Mouse (Mus musculus) subcutaneous adipose tissue, adult 2 months (tissue): ENCODE measurements around the gene Ccr10. TPM values are rescaled to one million over a fixed set of nuclear protein-coding genes. Genes with fewer than 3 reads are reported as not detected.

Experiments
- polyA plus RNA-seq: library from polyadenylated mRNA; depleted of rRNA; stranded (reverse); fragments of >200 nt; gene quantifications from 2 replicates; pipeline ENCODE4 v1.2.3, GENCODE M21; 2012; ENCODE audit warnings: low replicate concordance; rRNA removed

The Ccr10 gene
- polyA plus RNA-seq: 0.60 and 0.93 TPM in 2 replicates

GRCm38 (mm10) chr11:101174851-101175628 is at the start of gene Ccr10:
Gene Ccr10 (minus strand): TSS chr11:101175443.

GRCm38 (mm10) chr11:101170811-101171610 is 4.2 kb downstream of the Ccr10 start, which contains the start of gene Plekhh3:
Gene Plekhh3 (minus strand): TSS chr11:101171351.

GRCm38 (mm10) chr11:101170354-101170810 is 4.9 kb downstream of the Ccr10 start, which contains the start of gene Cntnap1:
Gene Cntnap1 (plus strand): TSS chr11:101170523.

GRCm38 (mm10) chr11:101155728-101156371 is 19.4 kb downstream of the Ccr10 start, which contains the start of gene Tubg2:
Gene Tubg2 (plus strand): TSS chr11:101155907.

Other genes starting within 250 kb of the Ccr10 start
- gene Stat3, start 235.9 kb downstream of the Ccr10 start, polyA plus RNA-seq: 102 and 167 TPM in 2 replicates
- gene Cavin1, start 204.6 kb downstream of the Ccr10 start, polyA plus RNA-seq: 320 and 538 TPM in 2 replicates
- 83.8 and 142 TPM in 2 replicates for gene Atp6v0a1, start 166.0 kb downstream of the Ccr10 start, polyA plus RNA-seq
- 48.5 and 52.4 TPM in 2 replicates for gene Naglu, start 105.4 kb downstream of the Ccr10 start, polyA plus RNA-seq
- 0.33 and 0.55 TPM in 2 replicates for gene Hsd17b1, start 97.0 kb downstream of the Ccr10 start, polyA plus RNA-seq
- gene Coasy, start 92.9 kb downstream of the Ccr10 start, polyA plus RNA-seq: 96.2 and 105 TPM in 2 replicates
- 59.2 and 60.4 TPM in 2 replicates for gene Mlx, start 88.2 kb downstream of the Ccr10 start, polyA plus RNA-seq
- gene Psmc3ip, start 80.0 kb downstream of the Ccr10 start, polyA plus RNA-seq: 0.95 and 3.9 TPM in 2 replicates
- gene Retreg3, start 55.5 kb downstream of the Ccr10 start, polyA plus RNA-seq: 76.7 and 88.6 TPM in 2 replicates
- 13.8 and 32.5 TPM in 2 replicates for gene Tubg1, start 55.5 kb downstream of the Ccr10 start, polyA plus RNA-seq
- gene Tubg2, start 19.5 kb downstream of the Ccr10 start, polyA plus RNA-seq: 1.4 and 5.3 TPM in 2 replicates
- 8.3 and 16.6 TPM in 2 replicates for gene Cntnap1, start 4.9 kb downstream of the Ccr10 start, polyA plus RNA-seq
- 30.1 and 55.2 TPM in 2 replicates for gene Plekhh3, start 4.1 kb downstream of the Ccr10 start, polyA plus RNA-seq
- 44.1 and 55.6 TPM in 2 replicates for gene Ezh1, start 51.0 kb upstream of the Ccr10 start, polyA plus RNA-seq
- gene Ramp2, start 70.6 kb upstream of the Ccr10 start, polyA plus RNA-seq: 237 and 432 TPM in 2 replicates
- 110 and 112 TPM in 2 replicates for gene Vps25, start 78.3 kb upstream of the Ccr10 start, polyA plus RNA-seq
- 1.4 and 19.8 TPM in 2 replicates for gene Wnk4, start 85.1 kb upstream of the Ccr10 start, polyA plus RNA-seq
- 0.07 and 0.19 TPM in 2 replicates for gene Cntd1, start 103.6 kb upstream of the Ccr10 start, polyA plus RNA-seq
- gene Coa3, start 103.7 kb upstream of the Ccr10 start, polyA plus RNA-seq: 161 and 167 TPM in 2 replicates
- 87.7 and 120 TPM in 2 replicates for gene Becn1, start 126.8 kb upstream of the Ccr10 start, polyA plus RNA-seq
- 61.9 and 67.1 TPM in 2 replicates for gene Psme3, start 140.8 kb upstream of the Ccr10 start, polyA plus RNA-seq
- 3.9 and 7.4 TPM in 2 replicates for gene Aoc2, start 149.6 kb upstream of the Ccr10 start, polyA plus RNA-seq
- gene Aoc3, start 155.2 kb upstream of the Ccr10 start, polyA plus RNA-seq: 254 and 817 TPM in 2 replicates
- gene G6pc, start 192.1 kb upstream of the Ccr10 start, polyA plus RNA-seq: 0.08 and 0.09 TPM in 2 replicates
- gene Aarsd1, start 242.2 kb upstream of the Ccr10 start, polyA plus RNA-seq: 29.0 and 32.6 TPM in 2 replicates
- 0.48 and 0.52 TPM in 2 replicates for gene Gm27029, start 249.4 kb upstream of the Ccr10 start, polyA plus RNA-seq
- gene Rundc1, start 249.6 kb upstream of the Ccr10 start, polyA plus RNA-seq: 15.6 and 20.5 TPM in 2 replicates
- gene Ptges3l, start 249.9 kb upstream of the Ccr10 start, polyA plus RNA-seq: 9.3 and 9.4 TPM in 2 replicates